Mouse (Mus musculus) E14TG2a.4 (cell line): Measurements from ENCODE around the gene 4930558K02Rik.

Experiments
- CTCF ChIP-seq: conservative IDR thresholded peaks from 2 replicates; pipeline ENCODE4 v1.5.1; 2014; ENCODE audit warnings: low read length
- NANOG ChIP-seq: IDR thresholded peaks from 2 replicates; pipeline ENCODE4 v1.6.1; 2014; ENCODE audit warnings: borderline replicate concordance, low read length, mixed read lengths

DNA sequence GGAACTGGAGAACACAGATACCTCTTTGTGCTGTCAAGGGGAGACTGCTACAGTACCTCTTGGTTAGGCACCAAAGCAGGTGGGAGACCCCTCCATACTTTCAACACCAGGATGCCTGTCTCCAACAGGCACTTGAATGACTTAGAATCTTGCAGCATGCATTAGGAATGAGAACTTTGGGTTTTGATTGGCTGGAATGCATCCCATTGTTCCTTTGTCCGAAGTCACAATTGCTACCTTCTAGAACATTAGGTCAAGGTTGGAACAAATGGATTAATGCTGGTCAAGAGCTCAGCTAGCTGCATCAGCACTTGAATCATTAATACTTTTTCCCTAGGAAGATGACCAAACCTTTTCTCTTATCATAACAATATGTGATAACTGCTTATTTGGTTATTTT lies at the start of gene 4930558K02Rik:
- no peak for TF ChIP-seq CTCF
- TF ChIP-seq NANOG, result no peak
